Mouse (Mus musculus) thymus, postnatal 36 days (tissue): ENCODE data around the gene Ube2o.

Experiments
- DNase-seq, 2 experiments: peaks; one replicate each; pipeline ENCODE4 v3.0.0; 2022; ENCODE audit warnings: mixed read lengths in 2 of 2

The Ube2o gene

GRCm38 (mm10) chr11:116581376-116581814 is at the start of gene Ube2o:
Gene Ube2o, minus strand, starts transcription at chr11:116581447.
- DNase-seq, result peak; percentile 89 to 90

GRCm38 (mm10) chr11:116630171-116630965 is 49.1 kb upstream of the Ube2o start:
- DNase-seq, result no peak

GRCm38 (mm10) chr11:116629472-116629871 is 48.2 kb upstream of the Ube2o start:
- no peak for DNase-seq

GRCm38 (mm10) chr11:116628712-116629111 is 47.5 kb upstream of the Ube2o start:
- peak; percentile 72 to 79 for DNase-seq

GRCm38 (mm10) chr11:116627072-116628020 is 46.1 kb upstream of the Ube2o start:
- no peak for DNase-seq

GRCm38 (mm10) chr11:116626299-116627071 is 45.2 kb upstream of the Ube2o start, which contains the start of gene Rhbdf2:
Gene Rhbdf2, minus strand, starts transcription at chr11:116627019.
- DNase-seq, result no peak

- peak; percentile 53 to 58 for DNase-seq
Observed at GRCm38 (mm10) chr11:116625081-116626000, 44.1 kb upstream of the Ube2o start.

GRCm38 (mm10) chr11:116624131-116624832 is 43.0 kb upstream of the Ube2o start:
- peak; percentile 83 for DNase-seq

GRCm38 (mm10) chr11:116623281-116624124 is 42.3 kb upstream of the Ube2o start:
- peak in 1 of 2 experiments; percentile 35 for DNase-seq

GRCm38 (mm10) chr11:116621258-116621704 is 40.0 kb upstream of the Ube2o start:
- no peak for DNase-seq

- DNase-seq, result no peak
Observed at GRCm38 (mm10) chr11:116620559-116621253, 39.5 kb upstream of the Ube2o start.

GRCm38 (mm10) chr11:116620073-116620472 is 38.8 kb upstream of the Ube2o start:
- DNase-seq, result no peak

- DNase-seq, result no peak
Observed at GRCm38 (mm10) chr11:116619561-116619960, 38.3 kb upstream of the Ube2o start.

GRCm38 (mm10) chr11:116619156-116619555 is 37.9 kb upstream of the Ube2o start:
- DNase-seq, result no peak

- DNase-seq, result no peak
Observed at GRCm38 (mm10) chr11:116618666-116619065, 37.4 kb upstream of the Ube2o start.

- no peak for DNase-seq
Observed at GRCm38 (mm10) chr11:116617641-116618040, 36.4 kb upstream of the Ube2o start.

GRCm38 (mm10) chr11:116616438-116617118 is 35.3 kb upstream of the Ube2o start:
- no peak for DNase-seq

GRCm38 (mm10) chr11:116615735-116616437 is 34.6 kb upstream of the Ube2o start:
- peak; percentile 35 to 50 for DNase-seq
